Mouse (Mus musculus) layer of hippocampus, postnatal 36 days (tissue): Measurements from ENCODE around the gene Gm20814. TPM values are rescaled to one million over a fixed set of nuclear protein-coding genes. Genes with fewer than 3 reads are reported as not detected.
"Not testable (repeated sequence)": the region's sequence is repeated elsewhere in the genome, so short reads cannot be mapped to it uniquely, and the experiment has no call there.

Experiments used
- DNase-seq, 2 experiments: peaks; one replicate each; pipeline ENCODE4 v3.0.0; 2022
- total RNA-seq, 2 experiments: library from RNA; stranded (reverse); gene quantifications; 2 replicates each; pipeline ENCODE4 v1.2.3; 2021

Gm20814 gene
- not detected for total RNA-seq

DNA sequence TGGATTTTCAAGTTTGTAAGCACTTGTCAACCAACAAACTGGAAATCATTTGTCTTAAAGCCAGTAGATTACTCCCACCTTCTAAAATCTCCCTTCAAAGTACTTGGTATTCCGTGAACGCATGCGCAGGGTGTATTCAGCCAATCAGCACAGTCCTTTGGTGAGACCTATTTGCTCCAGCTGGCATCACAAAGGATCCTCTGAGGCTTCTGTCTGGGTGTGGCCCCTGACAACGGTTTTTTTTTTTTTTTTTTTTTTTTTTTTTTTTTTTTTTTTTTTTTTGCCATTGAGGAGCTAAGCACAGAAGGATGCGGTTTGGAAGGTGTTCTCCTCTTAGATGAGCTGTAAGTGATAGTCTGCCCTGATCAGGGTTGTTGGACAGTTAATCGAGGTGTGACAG lies at the start of gene Gm20814:
Gm20814 (plus strand) TSS at position 301 of the 400 bp plus-strand sequence.
- DNase-seq = not testable (repeated sequence)
